ENCODE assay signal across 8 mouse cellular contexts in genomic region chr19:4294381-4295097, GRCm38 (mm10). TPM values are rescaled to one million over a fixed set of nuclear protein-coding genes. Genes with fewer than 3 reads are reported as not detected.
DNase-seq lines count a peak whose midpoint lies in the region; ATAC-seq and TF ChIP-seq lines count a peak whose summit lies in the region.

No protein-coding gene starts in this region.

- no peak for TF ChIP-seq CTCF in spleen, adult 2 months (IDR thresholded peaks at IDR 0.05; ENCODE audit: extremely low read depth, insufficient read depth, insufficient read length, insufficient replicate concordance)

- no peak overlapping the region for H3K4me3 ChIP-seq in liver, embryonic 15.5 days (replicated peaks)
- peak overlapping the region; percentile 20; the same call in 1 of the 2 replicates for H3K4me3 ChIP-seq in spleen, adult 2 months (ENCODE audit: extremely low read depth, insufficient read depth, insufficient read length)

- peak overlapping the region; percentile 74 for H3K27ac ChIP-seq in liver, embryonic 15.5 days (replicated peaks)
- H3K27ac ChIP-seq in spleen, adult 2 months (ENCODE audit: insufficient read depth, low read length) = peak overlapping the region; percentile 94

- 33% methylated on average over 14 of the region's 14 CpGs for WGBS in liver, embryonic 15.5 days (ENCODE audit: insufficient replicate concordance)
- 15% methylated on average over 14 of the region's 14 CpGs for WGBS in spleen, adult 2 months

- H3K9me3 ChIP-seq in liver, embryonic 15.5 days (replicated peaks) = no peaks in the 10 kb centered on the region

- H3K4me1 ChIP-seq in liver, embryonic 15.5 days (replicated peaks) = peaks cover 59% of the 10 kb centered on the region
- H3K4me1 ChIP-seq in spleen, adult 2 months (ENCODE audit: control insufficient read depth, insufficient read depth, insufficient read length) = peaks cover 56% of the 10 kb centered on the region

- peak; percentile 84 for DNase-seq in layer of hippocampus, adult 9-11 months
- DNase-seq in layer of hippocampus, postnatal 14 days (ENCODE audit: low spot score in 2 of 2) = no peak
- DNase-seq in c-Kit-positive CD71-negative TER-119-negative erythroid progenitor cells, embryonic 14.5 days (ENCODE audit: low read depth) = peak; percentile 74
- peak; percentile 77 to 88 for DNase-seq in spleen, adult 2 months (ENCODE audit: low read depth in 1 of 2, low spot score in 2 of 2)
- no peak for DNase-seq in urinary bladder, postnatal 4 days (ENCODE audit: low spot score in 2 of 2)

- ATAC-seq in hematopoietic stem cell, adult 5-6 weeks (replicated peaks in 1 of 2; ENCODE audit: insufficient read depth in 1 of 2, low FRiP score in 2 of 2, low TSS enrichment in 1 of 2, low read depth in 1 of 2, poor library complexity in 2 of 2, severe bottlenecking in 2 of 2) = peak; percentile 88 to 91
- peak; percentile 36 for ATAC-seq in liver, embryonic 15.5 days (ENCODE audit: insufficient read depth)
- ATAC-seq in frontal cortex, adult (ENCODE audit: low TSS enrichment) = no peak

- no peak overlapping the region; the same call in 1 of the 2 replicates for H3K9ac ChIP-seq in liver, embryonic 15.5 days

- H3K4me2 ChIP-seq in liver, embryonic 15.5 days = peak overlapping the region; percentile 33

- H3K36me3 ChIP-seq in liver, embryonic 15.5 days (replicated peaks) = peaks cover 46% of the 10 kb centered on the region
- peaks cover 46% of the 10 kb centered on the region for H3K36me3 ChIP-seq in spleen, adult 2 months (ENCODE audit: control insufficient read depth, insufficient read depth, low read length)

- H3K27me3 ChIP-seq in liver, embryonic 15.5 days = no peaks in the 10 kb centered on the region
- no peaks in the 10 kb centered on the region for H3K27me3 ChIP-seq in spleen, adult 2 months (ENCODE audit: control insufficient read depth, insufficient read depth, low read length)

- TF ChIP-seq POLR2A in spleen, adult 2 months (IDR thresholded peaks at IDR 0.05; ENCODE audit: low read depth, low read length) = no peak

RNA-seq across cellular contexts. Expression of gene Grk2, which starts 11.5 kb away (rescaled TPM):
- 100 to 1,000 TPM; 146 to 150 TPM for total RNA-seq in layer of hippocampus, postnatal 14 days (2021)
- total RNA-seq in hematopoietic stem cell, adult 5-6 weeks (2017) = 147 and 234 TPM in 2 replicates
- 12.4 and 13.2 TPM in 2 replicates for polyA plus RNA-seq in liver, embryonic 15.5 days (2015; fragmentation: Nextera tagmentation; extraction: Ambion mirVana)
- polyA plus RNA-seq in spleen, adult 2 months (2012; rRNA removed) = 301 and 394 TPM in 2 replicates

RNA-seq across cellular contexts. Expression of gene Ankrd13d, which starts 11.6 kb away (rescaled TPM):
- total RNA-seq in layer of hippocampus, postnatal 14 days (2021) = 10 to 100 TPM; 70.3 to 81.8 TPM
- 6.0 and 6.6 TPM in 2 replicates for total RNA-seq in hematopoietic stem cell, adult 5-6 weeks (2017)
- polyA plus RNA-seq in liver, embryonic 15.5 days (2015; fragmentation: Nextera tagmentation; extraction: Ambion mirVana) = 0.90 and 1.5 TPM in 2 replicates
- 16.1 and 17.7 TPM in 2 replicates for polyA plus RNA-seq in spleen, adult 2 months (2012; rRNA removed)

RNA-seq across cellular contexts. Expression of gene Ssh3, which starts 25.6 kb away (rescaled TPM):
- total RNA-seq in layer of hippocampus, postnatal 14 days (2021) = 10 to 100 TPM; 51.6 to 55.7 TPM
- 23.2 and 32.7 TPM in 2 replicates for total RNA-seq in hematopoietic stem cell, adult 5-6 weeks (2017)
- polyA plus RNA-seq in liver, embryonic 15.5 days (2015; fragmentation: Nextera tagmentation; extraction: Ambion mirVana) = 2.0 and 2.3 TPM in 2 replicates
- polyA plus RNA-seq in spleen, adult 2 months (2012; rRNA removed) = 43.3 and 51.1 TPM in 2 replicates

Comparison
In these comparisons a context has a peak if more than half of its experiments do, and no peak if none do; other contexts are left out.
1. DNase-seq: peak in layer of hippocampus, adult 9-11 months (single experiment), c-Kit-positive CD71-negative TER-119-negative erythroid progenitor cells, embryonic 14.5 days (single experiment) and spleen, adult 2 months (2 of 2); none in layer of hippocampus, postnatal 14 days (0 of 2) and urinary bladder, postnatal 4 days (0 of 2).